Mouse (Mus musculus) limb, embryonic 10.5 days (tissue): ENCODE data around the gene Tgif2. TPM values are rescaled to one million over a fixed set of nuclear protein-coding genes. Genes with fewer than 3 reads are reported as not detected.
"Not testable (repeated sequence)": the region's sequence is repeated elsewhere in the genome, so short reads cannot be mapped to it uniquely, and the experiment has no call there.

ENCODE experiments used
- DNase-seq: peaks from one replicate; pipeline ENCODE4 v3.0.0-alpha.2; 2017; ENCODE audit warnings: low spot score
- H3K27ac ChIP-seq: fragments of 300-500 bp; sonication (generic); 2 replicates; pipeline ENCODE4 v1.5.1; 2016; ENCODE audit warnings: mild to moderate bottlenecking
- H3K27me3 ChIP-seq: fragments of 300-500 bp; sonication (generic); 2 replicates; pipeline ENCODE4 v1.6.1; 2016; ENCODE audit warnings: low read depth, mild to moderate bottlenecking; ENCODE audit not compliant: poor library complexity, severe bottlenecking
- H3K36me3 ChIP-seq: fragments of 300-500 bp; sonication (generic); 2 replicates; pipeline ENCODE4 v1.6.1; 2016; ENCODE audit warnings: mild to moderate bottlenecking, moderate library complexity
- H3K4me1 ChIP-seq: fragments of 300-500 bp; sonication (generic); 2 replicates; pipeline ENCODE4 v1.6.1; 2016
- H3K4me3 ChIP-seq: fragments of 300-500 bp; sonication (generic); 2 replicates; pipeline ENCODE4 v1.5.1; 2016; ENCODE audit warnings: mild to moderate bottlenecking, moderate library complexity
- H3K9me3 ChIP-seq: fragments of 300-500 bp; sonication (generic); replicated peaks from 2 replicates; pipeline ENCODE4 v1.6.1; 2016; ENCODE audit warnings: mild to moderate bottlenecking
- WGBS: fragments of 180-500 bp; shearing (Covaris S2); methylation state at CpG from one replicate; pipeline ENCODE4 v1.1.7; 2016; 5-methylcytosine and 5-hydroxymethylcytosine counted together
- polyA plus RNA-seq: library from polyadenylated mRNA; unstranded; fragments of >200 nt; fragmentation: Nextera tagmentation; extraction: Ambion mirVana; gene quantifications from 2 replicates; pipeline ENCODE4 v1.2.1, GENCODE M21; 2016

Tgif2 gene
- polyA plus RNA-seq, 1 experiment from 2014 or later: 104 TPM

- Histone ChIP-seq H3K27ac (no peak overlapping the region), H3K9me3 (no peaks in the 10 kb centered on the region), H3K4me1 (peaks cover under 1% of the 10 kb centered on the region; the same call in 1 of the 2 replicates), H3K4me3 (no peak overlapping the region), H3K27me3 (no peaks in the 10 kb centered on the region), H3K36me3 (peaks cover 96% of the 10 kb centered on the region)
- no peak for DNase-seq
- 97% methylated on average over 5 of the region's 5 CpGs for WGBS
These were observed 10.7 kb downstream of the Tgif2 start for GRCm38 (mm10) chr2:156850505-156850904.

DNA sequence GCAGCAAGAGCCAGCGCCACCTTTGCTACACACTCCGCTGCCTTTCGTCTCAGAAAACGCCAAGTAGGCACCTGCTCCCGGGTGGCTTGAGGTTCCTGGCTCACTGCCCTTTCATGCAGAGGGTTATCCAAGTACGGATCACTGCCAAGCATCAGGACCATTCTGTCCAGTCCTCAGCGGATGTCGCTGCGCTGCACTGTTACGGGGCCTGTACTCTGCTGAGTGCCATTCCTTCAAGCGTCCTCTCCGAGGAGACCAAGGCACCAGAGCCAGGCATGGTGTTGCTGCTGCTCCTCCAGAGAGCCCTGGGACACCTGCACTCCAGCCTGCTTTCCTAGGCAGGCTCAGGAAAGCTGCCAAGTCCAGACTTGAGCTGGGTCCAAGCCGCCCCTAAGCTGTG is 13.8 kb downstream of the Tgif2 start:
- H3K27me3 ChIP-seq, H3K4me1 ChIP-seq, H3K4me3 ChIP-seq, DNase-seq, H3K27ac ChIP-seq, H3K9me3 ChIP-seq: not testable (repeated sequence)
- H3K36me3 ChIP-seq: peaks cover 95% of the 10 kb centered on the region
- WGBS: 88% methylated on average over 9 of the region's 13 CpGs

DNA sequence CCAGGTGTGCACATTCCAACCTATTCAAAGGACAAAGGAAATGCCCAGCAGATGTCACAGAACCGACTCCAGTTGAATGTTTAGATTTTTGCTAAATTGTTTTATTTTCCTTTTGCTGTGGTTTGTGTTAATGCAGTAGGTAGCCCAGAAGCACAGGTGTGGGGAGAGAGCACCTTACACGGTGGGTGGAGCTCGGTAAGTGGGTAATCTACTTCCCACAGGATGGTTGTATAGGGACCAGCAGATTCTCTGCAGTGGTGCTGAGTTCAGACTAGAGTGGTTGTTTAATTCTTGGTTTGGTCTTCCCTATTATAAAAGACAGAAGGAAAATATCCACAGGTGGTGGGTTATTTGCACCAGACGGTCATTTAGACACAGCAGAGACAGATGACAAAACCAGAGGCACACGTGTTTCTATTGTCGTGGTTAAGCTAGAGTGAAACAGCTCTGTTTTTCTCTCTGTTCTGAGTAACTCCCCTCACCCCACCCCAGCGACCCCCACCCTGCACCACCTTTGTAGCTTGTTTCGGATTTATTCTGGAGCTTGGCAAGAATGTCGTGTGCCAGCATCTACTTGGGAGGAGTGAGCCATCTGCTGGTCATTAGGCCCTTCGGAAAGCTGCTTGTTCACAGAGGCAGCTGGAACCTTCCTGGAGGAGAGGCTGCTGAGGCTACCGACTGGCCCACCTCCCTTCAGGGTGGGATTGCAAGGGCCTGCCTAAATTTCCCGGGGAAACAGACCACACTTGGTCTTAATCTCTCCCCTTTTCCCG is 14.4 kb downstream of the Tgif2 start:
- 57% methylated on average over 13 of the region's 13 CpGs for WGBS
- not testable (repeated sequence) for H3K4me3 ChIP-seq, DNase-seq, H3K4me1 ChIP-seq, H3K27me3 ChIP-seq, H3K27ac ChIP-seq, H3K9me3 ChIP-seq
- H3K36me3 ChIP-seq: peaks cover 95% of the 10 kb centered on the region

DNA sequence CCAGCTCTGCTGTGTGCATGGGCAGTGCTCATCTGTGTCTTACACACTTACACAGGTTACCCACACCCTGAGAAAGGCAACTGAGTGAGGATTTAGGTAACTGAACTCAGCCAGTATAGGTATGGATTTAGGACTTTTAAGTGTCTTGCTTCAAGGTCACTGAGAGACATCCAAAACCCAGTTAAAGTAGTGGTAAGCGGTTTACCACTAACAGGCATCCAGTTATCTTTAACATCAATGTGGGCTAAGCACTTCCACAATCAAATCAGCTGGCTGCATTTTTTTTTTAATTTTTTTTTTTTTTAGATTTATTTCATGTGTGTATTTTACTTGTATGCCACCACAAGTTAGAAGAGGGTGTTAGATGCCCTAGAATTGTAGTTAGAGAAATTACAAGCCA is 16.5 kb downstream of the Tgif2 start:
- Histone ChIP-seq H3K36me3 (peaks cover 87% of the 10 kb centered on the region), H3K27me3 (no peaks in the 10 kb centered on the region)

DNA sequence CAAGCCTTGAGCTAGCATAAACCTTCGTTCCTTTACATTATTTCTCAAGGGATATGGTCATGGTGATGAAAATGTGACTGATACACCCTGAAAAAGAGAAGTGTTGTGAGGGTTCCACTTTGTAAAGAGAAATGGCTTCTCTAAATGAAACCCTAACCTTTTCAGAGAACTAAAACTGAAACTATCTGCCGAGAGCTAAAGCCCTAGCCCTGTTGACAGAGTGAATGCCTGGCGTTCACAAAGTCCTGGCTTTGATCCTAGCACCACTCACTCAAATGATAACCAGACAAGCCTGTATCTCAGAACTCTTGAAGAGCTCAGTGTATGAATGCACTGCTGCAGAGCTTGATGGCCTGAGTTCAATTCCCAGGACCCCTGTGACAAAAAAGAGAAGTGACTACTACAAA is 17.6 kb downstream of the Tgif2 start:
- WGBS: 80% methylated on average over 3 of the region's 3 CpGs
- no peak overlapping the region for H3K27ac ChIP-seq
- H3K4me3 ChIP-seq: no peak overlapping the region
- peaks cover 77% of the 10 kb centered on the region for H3K36me3 ChIP-seq
- H3K4me1 ChIP-seq: peaks cover 8% of the 10 kb centered on the region
- no peak for DNase-seq
- H3K27me3 ChIP-seq: no peaks in the 10 kb centered on the region
- H3K9me3 ChIP-seq: no peaks in the 10 kb centered on the region

More for the DNA sequence above, 16.5 kb downstream of the Tgif2 start:
- H3K4me3 ChIP-seq: no peak overlapping the region
- 92% methylated on average over 1 of the region's 1 CpGs for WGBS
- DNase-seq: no peak
- H3K9me3 ChIP-seq: no peaks in the 10 kb centered on the region
- H3K27ac ChIP-seq: no peak overlapping the region
- H3K4me1 ChIP-seq: no peaks in the 10 kb centered on the region; the same call in 1 of the 2 replicates

GRCm38 (mm10) chr2:156857835-156858234 is 18.0 kb downstream of the Tgif2 start, which contains the start of gene 4930518I15Rik:
TSS of gene 4930518I15Rik (minus strand) at chr2:156857946.
- no peak within 1 kb of the TSS for H3K27ac ChIP-seq

DNA sequence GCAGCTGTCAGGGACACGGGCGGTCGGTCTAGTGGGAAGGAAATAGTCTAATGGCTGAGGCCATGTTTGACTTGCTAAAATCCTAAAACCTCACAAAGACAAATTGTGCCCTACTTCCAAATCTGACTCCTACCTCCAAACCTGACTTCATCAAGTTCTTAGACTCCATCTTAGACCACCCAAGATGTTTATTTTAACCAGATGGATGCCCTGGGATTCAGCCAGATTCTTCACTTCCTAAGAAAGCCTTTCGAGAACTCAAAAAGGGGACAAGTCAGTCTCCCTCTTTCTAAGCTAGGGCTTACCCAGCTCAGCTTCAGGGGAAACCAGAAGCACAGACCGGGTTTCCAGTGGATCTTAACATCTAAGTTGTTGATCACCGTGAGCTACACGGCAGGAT is 18.9 kb downstream of the Tgif2 start:
- 91% methylated on average over 7 of the region's 7 CpGs for WGBS
- Histone ChIP-seq H3K36me3 (peaks cover 67% of the 10 kb centered on the region), H3K4me1 (peaks cover 9% of the 10 kb centered on the region), H3K9me3 (no peaks in the 10 kb centered on the region), H3K27ac (no peak overlapping the region), H3K4me3 (no peak overlapping the region), H3K27me3 (no peaks in the 10 kb centered on the region)
- DNase-seq: no peak

More at GRCm38 (mm10) chr2:156857835-156858234, 18.0 kb downstream of the Tgif2 start, which contains the start of gene 4930518I15Rik:
- H3K27me3 ChIP-seq: no peaks in the 10 kb centered on the region
- DNase-seq: no peak
- peaks cover 8% of the 10 kb centered on the region for H3K4me1 ChIP-seq
- no peaks in the 10 kb centered on the region for H3K9me3 ChIP-seq
- H3K4me3 ChIP-seq: no peak within 1 kb of the TSS
- 85% methylated on average over 2 of the region's 2 CpGs for WGBS
- peaks cover 72% of the 10 kb centered on the region for H3K36me3 ChIP-seq

DNA sequence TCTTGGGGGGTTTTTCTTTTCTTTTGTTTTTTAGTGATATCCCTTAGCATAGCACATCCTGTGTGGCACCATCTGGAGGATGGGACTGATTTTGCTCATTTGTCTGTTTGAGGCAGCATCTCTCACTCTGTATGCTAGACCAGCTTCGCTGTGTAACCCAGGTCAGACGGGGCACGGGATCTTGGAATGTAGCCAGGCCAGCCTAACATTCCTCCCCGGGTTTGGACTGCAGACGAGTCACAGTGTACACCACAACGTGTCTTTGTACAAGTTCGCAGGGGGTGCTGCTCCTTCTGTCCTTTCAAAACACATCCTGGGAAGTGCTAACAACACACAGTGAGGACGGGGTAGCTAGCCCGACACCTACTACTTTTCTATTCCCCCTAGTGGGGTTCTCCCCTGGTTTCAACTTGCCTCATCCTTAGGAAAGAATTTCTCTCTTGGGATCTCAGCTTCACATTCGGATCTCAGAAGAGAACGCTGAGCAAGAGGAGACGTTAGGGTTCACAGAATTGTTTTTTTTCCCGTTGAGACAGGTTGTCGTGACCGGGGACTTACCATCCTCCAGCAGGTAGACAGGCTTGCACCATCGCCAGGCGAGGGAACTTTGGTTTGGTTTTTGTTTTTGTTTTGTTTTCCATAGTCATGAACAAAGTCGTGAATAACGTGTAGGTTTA is 22.4 kb downstream of the Tgif2 start:
- Histone ChIP-seq H3K4me1 (peaks cover 17% of the 10 kb centered on the region), H3K9me3 (no peaks in the 10 kb centered on the region), H3K36me3 (peaks cover 58% of the 10 kb centered on the region), H3K27me3 (no peaks in the 10 kb centered on the region), H3K4me3 (peak overlapping the region; percentile 98), H3K27ac (peak overlapping the region; percentile 92)
- under 1% methylated on average over 19 of the region's 19 CpGs for WGBS
- peak; percentile 61 for DNase-seq

DNA sequence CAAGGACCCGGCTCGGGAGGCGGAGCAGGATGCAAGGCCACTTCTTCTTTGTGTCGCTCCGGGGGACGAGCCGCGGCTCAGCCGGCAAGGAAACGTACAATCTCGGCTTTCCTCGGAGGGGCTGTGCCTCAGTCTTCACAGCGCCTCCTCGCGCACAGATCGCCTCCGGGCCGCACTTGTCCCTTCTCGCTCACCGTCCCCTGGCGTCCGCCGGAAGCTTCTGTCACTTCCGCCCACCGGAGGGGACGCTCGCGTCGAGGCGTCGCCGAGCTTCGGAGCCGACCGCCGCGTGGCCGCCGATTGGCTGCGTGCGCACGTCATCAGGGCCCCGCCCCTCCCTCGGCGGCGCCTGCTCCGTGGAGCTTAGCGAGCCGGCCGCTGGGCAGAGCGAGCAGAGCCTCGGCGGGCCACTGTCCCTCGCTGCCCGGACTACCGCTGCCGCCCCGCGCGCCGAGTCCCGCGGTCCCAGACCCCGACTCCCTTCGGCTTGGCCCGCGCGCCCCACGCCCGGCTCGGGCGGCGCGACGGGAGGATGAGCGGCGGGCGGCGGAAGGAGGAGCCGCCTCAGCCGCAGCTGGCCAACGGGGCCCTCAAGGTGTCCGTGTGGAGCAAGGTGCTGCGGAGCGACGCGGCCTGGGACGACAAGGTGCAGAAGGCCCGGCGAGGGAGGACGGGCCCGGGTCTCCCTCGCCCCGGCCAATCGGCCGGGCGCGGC is 23.1 kb downstream of the Tgif2 start, which contains the start of gene Rab5if:
TSS of gene Rab5if (plus strand) at position 357 of the 715 bp plus-strand sequence.
- Histone ChIP-seq H3K4me1 (peaks cover 17% of the 10 kb centered on the region), H3K4me3 (peak within 1 kb of the TSS; percentile 98), H3K36me3 (peaks cover 60% of the 10 kb centered on the region), H3K9me3 (no peaks in the 10 kb centered on the region), H3K27ac (peak within 1 kb of the TSS; percentile 92), H3K27me3 (no peaks in the 10 kb centered on the region)
- peak; percentile 99 for DNase-seq
- WGBS: under 1% methylated on average over 98 of the region's 98 CpGs

GRCm38 (mm10) chr2:156863487-156864160 is 23.8 kb downstream of the Tgif2 start:
- Histone ChIP-seq H3K4me3 (peak overlapping the region; percentile 98), H3K36me3 (peaks cover 60% of the 10 kb centered on the region), H3K9me3 (no peaks in the 10 kb centered on the region), H3K4me1 (peaks cover 17% of the 10 kb centered on the region), H3K27ac (peak overlapping the region; percentile 92), H3K27me3 (no peaks in the 10 kb centered on the region)
- 3% methylated on average over 28 of the region's 28 CpGs for WGBS
- DNase-seq: no peak

GRCm38 (mm10) chr2:156864481-156864880 is 24.7 kb downstream of the Tgif2 start:
- Histone ChIP-seq H3K27ac (no peak overlapping the region), H3K4me1 (peaks cover 17% of the 10 kb centered on the region), H3K27me3 (no peaks in the 10 kb centered on the region), H3K9me3 (no peaks in the 10 kb centered on the region), H3K36me3 (peaks cover 61% of the 10 kb centered on the region), H3K4me3 (peak overlapping the region; percentile 98)
- WGBS: 88% methylated on average over 3 of the region's 3 CpGs
- no peak for DNase-seq

GRCm38 (mm10) chr2:156868994-156869393 is 29.2 kb downstream of the Tgif2 start:
- no peaks in the 10 kb centered on the region for H3K9me3 ChIP-seq
- no peak overlapping the region for H3K27ac ChIP-seq
- 87% methylated on average over 8 of the region's 8 CpGs for WGBS
- no peaks in the 10 kb centered on the region for H3K27me3 ChIP-seq
- H3K36me3 ChIP-seq: peaks cover 94% of the 10 kb centered on the region
- peaks cover 5% of the 10 kb centered on the region for H3K4me1 ChIP-seq
- DNase-seq: no peak
- no peak overlapping the region for H3K4me3 ChIP-seq
